Mouse (Mus musculus): ENCODE results near the gene Cyp3a25. TPM values are rescaled to one million over a fixed set of nuclear protein-coding genes. Genes with fewer than 3 reads are reported as not detected.

Gene Cyp3a25
- not detected for polyA plus RNA-seq (2017; shearing (Covaris generic))

GRCm38 (mm10) chr5:146009509-146009908 is at the start of gene Cyp3a25:
Cyp3a25 (minus strand) TSS chr5:146009618.

Other genes with a start within 250 kb of the Cyp3a25 start
- not detected for gene Cyp3a44, start 203.7 kb downstream of the Cyp3a25 start, polyA plus RNA-seq (2017; shearing (Covaris generic))
- not detected for gene Cyp3a11, start 129.7 kb downstream of the Cyp3a25 start, polyA plus RNA-seq (2017; shearing (Covaris generic))
- not detected for gene Cyp3a59, start 69.6 kb upstream of the Cyp3a25 start, polyA plus RNA-seq (2017; shearing (Covaris generic))
- not detected for gene Gm5565, start 150.9 kb upstream of the Cyp3a25 start, polyA plus RNA-seq (2017; shearing (Covaris generic))
- not detected for gene Gm6309, start 161.1 kb upstream of the Cyp3a25 start, polyA plus RNA-seq (2017; shearing (Covaris generic))
- 0.84 TPM for gene 1700001J03Rik, start 175.7 kb upstream of the Cyp3a25 start, polyA plus RNA-seq (2017; shearing (Covaris generic))
- gene Rnf6, start 211.9 kb upstream of the Cyp3a25 start, polyA plus RNA-seq (2017; shearing (Covaris generic)) = 87.5 TPM
- 7.2 TPM for gene Cdk8, start 221.6 kb upstream of the Cyp3a25 start, polyA plus RNA-seq (2017; shearing (Covaris generic))